Mouse (Mus musculus): ENCODE data around the gene Olfr608.

GRCm38 (mm10) chr7:103448746-103449145, 20.9 kb upstream of the Olfr608 start, which contains the start of gene Olfr606:
- TF ChIP-seq CTCF (IDR thresholded peaks at IDR 0.05; ENCODE audit: borderline replicate concordance, control insufficient read depth, extremely low read depth, insufficient read depth, low read length, poor library complexity) (no peak), POLR2A (IDR thresholded peaks at IDR 0.05; ENCODE audit: control insufficient read depth, extremely low read depth, insufficient read depth, low read length, poor library complexity) (no peak)
